Mouse (Mus musculus): ENCODE measurements around the gene Egfem1. TPM values are rescaled to one million over a fixed set of nuclear protein-coding genes. Genes with fewer than 3 reads are reported as not detected.

Gene Egfem1
- polyA plus RNA-seq, 1 experiment from 2014 or later, result 0.99 TPM

DNA sequence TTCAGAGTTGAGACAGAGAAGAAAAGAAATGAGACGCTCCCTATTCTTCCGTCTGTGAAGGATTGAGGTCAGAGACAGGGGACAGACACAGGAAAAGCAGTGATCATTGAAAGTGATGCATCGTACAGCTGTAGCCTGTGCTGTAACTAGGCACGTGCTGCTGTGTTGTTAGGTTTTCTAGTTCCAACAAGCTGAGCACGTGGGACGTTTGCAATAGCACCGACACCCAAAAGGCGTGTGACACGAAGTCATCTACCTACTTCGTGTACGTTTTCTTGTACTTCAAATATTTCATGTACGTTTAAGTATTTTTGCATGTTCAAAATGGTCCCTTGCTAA, 444.1 kb downstream of the Egfem1 start:
- DNase-seq (ENCODE audit: low spot score) (no peak), ATAC-seq (replicated peaks; ENCODE audit: low FRiP score, low TSS enrichment, low read depth) (no peak)
- WGBS, result 90% methylated on average over 12 of the region's 12 CpGs
- Histone ChIP-seq H3K4me2 (ENCODE audit: low read length) (no peak overlapping the region), H3K27me3 (replicated peaks; ENCODE audit: control insufficient read depth, insufficient read depth, low read length) (no peaks in the 10 kb centered on the region), H3K9ac (ENCODE audit: low read length) (no peak overlapping the region), H3K27ac (ENCODE audit: low read depth) (no peak overlapping the region), H3K36me3 (ENCODE audit: control insufficient read depth, insufficient read depth, low read length) (no peaks in the 10 kb centered on the region), H3K4me3 (ENCODE audit: low read depth, low read length) (no peak overlapping the region), H3K9me3 (ENCODE audit: control insufficient read depth, low read length) (no peaks in the 10 kb centered on the region), H3K4me1 (replicated peaks; ENCODE audit: control insufficient read depth, insufficient read depth, low read length) (no peaks in the 10 kb centered on the region)

GRCm38 (mm10) chr3:29539211-29539610, 457.4 kb downstream of the Egfem1 start:
- DNase-seq (ENCODE audit: low spot score), result no peak
- no peak for ATAC-seq (replicated peaks; ENCODE audit: low FRiP score, low TSS enrichment, low read depth)
- H3K27me3 ChIP-seq (replicated peaks; ENCODE audit: control insufficient read depth, insufficient read depth, low read length), result no peaks in the 10 kb centered on the region

GRCm38 (mm10) chr3:29539902-29540301, 458.1 kb downstream of the Egfem1 start:
- H3K4me1 ChIP-seq (replicated peaks; ENCODE audit: control insufficient read depth, insufficient read depth, low read length), result no peaks in the 10 kb centered on the region
- H3K4me3 ChIP-seq (ENCODE audit: low read depth, low read length), result no peak overlapping the region
- no peaks in the 10 kb centered on the region for H3K9me3 ChIP-seq (ENCODE audit: control insufficient read depth, low read length)
- 43% methylated on average over 1 of the region's 1 CpGs for WGBS
- no peaks in the 10 kb centered on the region for H3K36me3 ChIP-seq (ENCODE audit: control insufficient read depth, insufficient read depth, low read length)
- ATAC-seq (replicated peaks; ENCODE audit: low FRiP score, low TSS enrichment, low read depth), result no peak
- no peaks in the 10 kb centered on the region for H3K27me3 ChIP-seq (replicated peaks; ENCODE audit: control insufficient read depth, insufficient read depth, low read length)
- H3K9ac ChIP-seq (ENCODE audit: low read length), result no peak overlapping the region
- H3K27ac ChIP-seq (ENCODE audit: low read depth), result no peak overlapping the region
- no peak overlapping the region for H3K4me2 ChIP-seq (ENCODE audit: low read length)
- no peak for DNase-seq (ENCODE audit: low spot score)

More at GRCm38 (mm10) chr3:29539211-29539610, 457.4 kb downstream of the Egfem1 start:
- Histone ChIP-seq H3K4me3 (ENCODE audit: low read depth, low read length) (no peak overlapping the region), H3K4me2 (ENCODE audit: low read length) (no peak overlapping the region), H3K36me3 (ENCODE audit: control insufficient read depth, insufficient read depth, low read length) (no peaks in the 10 kb centered on the region), H3K9ac (ENCODE audit: low read length) (no peak overlapping the region), H3K27ac (ENCODE audit: low read depth) (no peak overlapping the region), H3K9me3 (ENCODE audit: control insufficient read depth, low read length) (no peaks in the 10 kb centered on the region), H3K4me1 (replicated peaks; ENCODE audit: control insufficient read depth, insufficient read depth, low read length) (no peaks in the 10 kb centered on the region)
- 47% methylated on average over 2 of the region's 2 CpGs for WGBS

GRCm38 (mm10) chr3:29541477-29542079, 459.8 kb downstream of the Egfem1 start:
- DNase-seq (ENCODE audit: low spot score) (no peak), ATAC-seq (replicated peaks; ENCODE audit: low FRiP score, low TSS enrichment, low read depth) (no peak)
- H3K9me3 ChIP-seq (ENCODE audit: control insufficient read depth, low read length), result no peaks in the 10 kb centered on the region
- no peaks in the 10 kb centered on the region for H3K4me1 ChIP-seq (replicated peaks; ENCODE audit: control insufficient read depth, insufficient read depth, low read length)
- no peak overlapping the region for H3K27ac ChIP-seq (ENCODE audit: low read depth)
- no peaks in the 10 kb centered on the region for H3K36me3 ChIP-seq (ENCODE audit: control insufficient read depth, insufficient read depth, low read length)
- no peak overlapping the region for H3K4me2 ChIP-seq (ENCODE audit: low read length)
- H3K27me3 ChIP-seq (replicated peaks; ENCODE audit: control insufficient read depth, insufficient read depth, low read length), result no peaks in the 10 kb centered on the region
- no peak overlapping the region for H3K4me3 ChIP-seq (ENCODE audit: low read depth, low read length)
- WGBS, result 72% methylated on average over 1 of the region's 1 CpGs
- no peak overlapping the region for H3K9ac ChIP-seq (ENCODE audit: low read length)

DNA sequence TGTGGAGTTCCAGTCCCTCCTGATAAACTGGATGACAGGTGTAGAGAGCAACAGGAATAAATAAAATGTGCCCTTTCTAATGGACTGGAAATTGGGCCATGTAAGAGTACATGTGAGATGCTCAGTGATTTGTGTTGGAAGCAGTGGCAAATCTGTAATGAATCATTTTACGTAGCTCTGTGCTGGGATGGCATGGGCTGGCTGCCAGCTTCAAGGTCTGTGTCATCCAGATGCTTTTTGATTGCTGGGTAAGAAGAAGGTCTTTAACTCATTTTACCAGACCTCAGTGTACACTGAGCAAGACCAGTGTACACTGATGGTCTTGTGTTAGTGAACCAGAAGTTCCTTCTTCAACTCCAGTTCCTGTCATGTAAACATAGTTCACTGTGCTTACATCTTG, 462.2 kb downstream of the Egfem1 start:
- Histone ChIP-seq H3K4me3 (ENCODE audit: low read depth, low read length) (no peak overlapping the region), H3K9me3 (ENCODE audit: control insufficient read depth, low read length) (no peaks in the 10 kb centered on the region), H3K9ac (ENCODE audit: low read length) (no peak overlapping the region), H3K36me3 (ENCODE audit: control insufficient read depth, insufficient read depth, low read length) (no peaks in the 10 kb centered on the region), H3K27ac (ENCODE audit: low read depth) (no peak overlapping the region), H3K27me3 (replicated peaks; ENCODE audit: control insufficient read depth, insufficient read depth, low read length) (no peaks in the 10 kb centered on the region), H3K4me1 (replicated peaks; ENCODE audit: control insufficient read depth, insufficient read depth, low read length) (no peaks in the 10 kb centered on the region), H3K4me2 (ENCODE audit: low read length) (no peak overlapping the region)
- no peak for DNase-seq (ENCODE audit: low spot score)
- ATAC-seq (replicated peaks; ENCODE audit: low FRiP score, low TSS enrichment, low read depth), result no peak
- 72% methylated on average over 1 of the region's 1 CpGs for WGBS

GRCm38 (mm10) chr3:29563171-29563570, 481.3 kb downstream of the Egfem1 start:
- Histone ChIP-seq H3K36me3 (ENCODE audit: control insufficient read depth, insufficient read depth, low read length) (no peaks in the 10 kb centered on the region), H3K9ac (ENCODE audit: low read length) (no peak overlapping the region), H3K9me3 (ENCODE audit: control insufficient read depth, low read length) (no peaks in the 10 kb centered on the region), H3K4me1 (replicated peaks; ENCODE audit: control insufficient read depth, insufficient read depth, low read length) (no peaks in the 10 kb centered on the region), H3K27me3 (replicated peaks; ENCODE audit: control insufficient read depth, insufficient read depth, low read length) (no peaks in the 10 kb centered on the region), H3K4me3 (ENCODE audit: low read depth, low read length) (no peak overlapping the region), H3K4me2 (ENCODE audit: low read length) (no peak overlapping the region), H3K27ac (ENCODE audit: low read depth) (no peak overlapping the region)
- DNase-seq (ENCODE audit: low spot score), result no peak
- ATAC-seq (replicated peaks; ENCODE audit: low FRiP score, low TSS enrichment, low read depth), result no peak
- WGBS, result 94% methylated on average over 1 of the region's 1 CpGs

DNA sequence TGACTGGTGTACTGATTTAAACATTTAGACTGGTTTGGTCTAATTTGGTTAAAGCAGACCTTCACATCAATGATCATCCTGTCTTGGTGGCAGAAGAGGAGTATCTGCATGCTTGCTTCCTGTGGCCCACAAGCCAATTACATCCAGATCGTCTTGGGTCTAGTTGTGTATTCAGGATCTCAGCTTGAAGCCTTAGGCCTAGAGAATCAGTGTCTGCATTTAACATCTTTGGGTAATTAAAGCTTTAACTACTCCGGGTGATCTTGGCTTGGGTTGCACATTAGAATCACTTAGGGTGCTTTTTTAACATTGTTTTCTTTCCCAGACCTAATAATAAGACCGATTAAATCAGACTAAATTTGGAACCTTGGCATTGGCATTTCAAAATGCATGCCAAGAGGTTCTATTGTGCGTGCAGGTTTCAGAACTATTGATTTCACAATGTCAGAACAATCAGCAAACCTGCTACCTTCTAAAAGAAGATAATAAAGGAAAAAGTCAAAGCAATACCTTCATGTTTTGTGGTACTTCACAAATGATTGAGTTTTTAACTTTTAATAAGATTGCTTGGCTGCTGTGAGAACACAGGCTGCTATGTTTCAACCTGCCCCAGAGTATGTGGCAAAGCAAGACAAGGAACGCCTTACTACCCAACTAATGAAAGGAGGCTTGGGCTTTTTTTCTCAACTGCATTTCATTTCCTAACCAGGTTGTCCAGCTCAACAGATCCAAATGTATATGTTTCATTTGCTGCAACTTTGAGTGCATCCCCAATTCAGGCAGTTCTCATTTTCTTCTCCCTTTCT, 496.4 kb downstream of the Egfem1 start:
- H3K4me1 ChIP-seq (replicated peaks; ENCODE audit: control insufficient read depth, insufficient read depth, low read length), result no peaks in the 10 kb centered on the region
- H3K4me2 ChIP-seq (ENCODE audit: low read length), result no peak overlapping the region
- no peak overlapping the region for H3K27ac ChIP-seq (ENCODE audit: low read depth)
- H3K9me3 ChIP-seq (ENCODE audit: control insufficient read depth, low read length), result no peaks in the 10 kb centered on the region
- no peaks in the 10 kb centered on the region for H3K36me3 ChIP-seq (ENCODE audit: control insufficient read depth, insufficient read depth, low read length)
- WGBS, result 78% methylated on average over 5 of the region's 5 CpGs
- no peak overlapping the region for H3K4me3 ChIP-seq (ENCODE audit: low read depth, low read length)
- no peak overlapping the region for H3K9ac ChIP-seq (ENCODE audit: low read length)
- no peak for ATAC-seq (replicated peaks; ENCODE audit: low FRiP score, low TSS enrichment, low read depth)
- no peaks in the 10 kb centered on the region for H3K27me3 ChIP-seq (replicated peaks; ENCODE audit: control insufficient read depth, insufficient read depth, low read length)
- no peak for DNase-seq (ENCODE audit: low spot score)

GRCm38 (mm10) chr3:29582749-29583148, 500.9 kb downstream of the Egfem1 start:
- Histone ChIP-seq H3K4me2 (ENCODE audit: low read length) (no peak overlapping the region), H3K27me3 (replicated peaks; ENCODE audit: control insufficient read depth, insufficient read depth, low read length) (no peaks in the 10 kb centered on the region), H3K36me3 (ENCODE audit: control insufficient read depth, insufficient read depth, low read length) (no peaks in the 10 kb centered on the region), H3K9me3 (ENCODE audit: control insufficient read depth, low read length) (no peaks in the 10 kb centered on the region), H3K27ac (ENCODE audit: low read depth) (no peak overlapping the region), H3K4me1 (replicated peaks; ENCODE audit: control insufficient read depth, insufficient read depth, low read length) (no peaks in the 10 kb centered on the region), H3K9ac (ENCODE audit: low read length) (no peak overlapping the region), H3K4me3 (ENCODE audit: low read depth, low read length) (no peak overlapping the region)
- no peak for ATAC-seq (replicated peaks; ENCODE audit: low FRiP score, low TSS enrichment, low read depth)
- WGBS, result 50% methylated on average over 8 of the region's 8 CpGs
- no peak for DNase-seq (ENCODE audit: low spot score)

GRCm38 (mm10) chr3:29602140-29602539, 520.3 kb downstream of the Egfem1 start:
- Histone ChIP-seq H3K4me1 (replicated peaks; ENCODE audit: control insufficient read depth, insufficient read depth, low read length) (no peaks in the 10 kb centered on the region), H3K27me3 (replicated peaks; ENCODE audit: control insufficient read depth, insufficient read depth, low read length) (no peaks in the 10 kb centered on the region), H3K27ac (ENCODE audit: low read depth) (no peak overlapping the region)

More at GRCm38 (mm10) chr3:29602140-29602539, 520.3 kb downstream of the Egfem1 start:
- Histone ChIP-seq H3K9ac (ENCODE audit: low read length) (no peak overlapping the region), H3K36me3 (ENCODE audit: control insufficient read depth, insufficient read depth, low read length) (no peaks in the 10 kb centered on the region), H3K4me3 (ENCODE audit: low read depth, low read length) (no peak overlapping the region), H3K9me3 (ENCODE audit: control insufficient read depth, low read length) (no peaks in the 10 kb centered on the region), H3K4me2 (ENCODE audit: low read length) (no peak overlapping the region)
- DNase-seq (ENCODE audit: low spot score) (no peak), ATAC-seq (replicated peaks; ENCODE audit: low FRiP score, low TSS enrichment, low read depth) (no peak)
- 73% methylated on average over 7 of the region's 7 CpGs for WGBS
